Mouse (Mus musculus) cerebellum, adult 11 months (tissue): Measurements from ENCODE around the gene Tmem247.

Source experiments
- DNase-seq: peaks from one replicate; pipeline ENCODE4 v3.0.0; 2022

The Tmem247 gene

GRCm38 (mm10) chr17:86965121-86965520 lies 48.0 kb downstream of the Tmem247 start:
- DNase-seq: no peak

- no peak for DNase-seq
Measured at GRCm38 (mm10) chr17:86966040-86966439, 48.9 kb downstream of the Tmem247 start.

GRCm38 (mm10) chr17:86967048-86967447 lies 49.9 kb downstream of the Tmem247 start:
- DNase-seq: no peak

- DNase-seq: no peak
Measured at GRCm38 (mm10) chr17:86967536-86968525, 50.7 kb downstream of the Tmem247 start.

GRCm38 (mm10) chr17:86968581-86968980 lies 51.4 kb downstream of the Tmem247 start:
- no peak for DNase-seq

- DNase-seq: no peak
Measured at GRCm38 (mm10) chr17:86969582-86969981, 52.4 kb downstream of the Tmem247 start.

GRCm38 (mm10) chr17:86970026-86970750 lies 53.0 kb downstream of the Tmem247 start:
- DNase-seq: no peak

GRCm38 (mm10) chr17:86971036-86971435 lies 53.9 kb downstream of the Tmem247 start:
- no peak for DNase-seq

- no peak for DNase-seq
Measured at GRCm38 (mm10) chr17:86971860-86972259, 54.7 kb downstream of the Tmem247 start.
